Mouse (Mus musculus): ENCODE data around the gene Ptprm. TPM values are rescaled to one million over a fixed set of nuclear protein-coding genes. Genes with fewer than 3 reads are reported as not detected.

Ptprm gene
- total and polyA plus RNA-seq, 3 experiments = not detected

GRCm38 (mm10) chr17:67274531-67275094 lies 79.6 kb downstream of the Ptprm start:
- TF ChIP-seq MAFK (IDR thresholded peaks at IDR 0.05; ENCODE audit: borderline replicate concordance, low read depth, low read length) (no peak), MXI1 (IDR thresholded peaks at IDR 0.05; ENCODE audit: low read depth, low read length) (no peak), CHD1 (IDR thresholded peaks at IDR 0.05; ENCODE audit: low read depth, low read length) (no peak), ZKSCAN1 (IDR thresholded peaks at IDR 0.05; ENCODE audit: low read depth, low read length) (no peak), GABPA (IDR thresholded peaks at IDR 0.05; ENCODE audit: low read depth, low read length) (no peak), BHLHE40 (IDR thresholded peaks at IDR 0.05; ENCODE audit: borderline replicate concordance, low read depth, low read length) (no peak), TAL1 (IDR thresholded peaks at IDR 0.05; ENCODE audit: low read length) (no peak), KAT2A (conservative IDR thresholded peaks at IDR 0.05; ENCODE audit: low read depth, low read length) (no peak), UBTF (IDR thresholded peaks at IDR 0.05; ENCODE audit: borderline replicate concordance, insufficient read depth, low read depth, low read length) (no peak), POLR2AphosphoS5 (IDR thresholded peaks at IDR 0.05; ENCODE audit: borderline replicate concordance, low read depth, low read length) (no peak), POLR2A (IDR thresholded peaks at IDR 0.05; ENCODE audit: control insufficient read depth in 1 of 2, insufficient read depth in 1 of 2, low read depth in 1 of 2, low read length in 2 of 2, poor library complexity in 1 of 2) (no peak), MYB (IDR thresholded peaks at IDR 0.05; ENCODE audit: low read depth, low read length) (no peak)
- no peak overlapping the region for H3K4me3 ChIP-seq (ENCODE audit: control insufficient read depth in 1 of 2, insufficient read depth in 1 of 2, low read depth in 2 of 2, low read length in 2 of 2)
- DNase-seq (ENCODE audit: low read depth, low spot score) = no peak
- no peaks in the 10 kb centered on the region for H3K79me2 ChIP-seq (ENCODE audit: control insufficient read depth, insufficient read depth, low read length, poor library complexity)
- no peaks in the 10 kb centered on the region for H3K27me3 ChIP-seq (ENCODE audit: control insufficient read depth in 1 of 2, insufficient read depth in 2 of 2, low read length in 2 of 2)
- no peaks in the 10 kb centered on the region for H3K4me1 ChIP-seq (ENCODE audit: control insufficient read depth in 1 of 2, insufficient read depth in 2 of 2, low read length in 2 of 2)
- no peaks in the 10 kb centered on the region for H3K36me3 ChIP-seq (ENCODE audit: control insufficient read depth in 1 of 2, insufficient read depth in 2 of 2, low read length in 2 of 2)
- H3K9ac ChIP-seq (ENCODE audit: control insufficient read depth, low read depth, low read length, poor library complexity, severe bottlenecking) = no peak overlapping the region
- H3K9me3 ChIP-seq (replicated peaks; ENCODE audit: insufficient read depth, low read length) = no peaks in the 10 kb centered on the region
- H3K27ac ChIP-seq (ENCODE audit: control insufficient read depth, low read depth, low read length) = no peak overlapping the region

DNA sequence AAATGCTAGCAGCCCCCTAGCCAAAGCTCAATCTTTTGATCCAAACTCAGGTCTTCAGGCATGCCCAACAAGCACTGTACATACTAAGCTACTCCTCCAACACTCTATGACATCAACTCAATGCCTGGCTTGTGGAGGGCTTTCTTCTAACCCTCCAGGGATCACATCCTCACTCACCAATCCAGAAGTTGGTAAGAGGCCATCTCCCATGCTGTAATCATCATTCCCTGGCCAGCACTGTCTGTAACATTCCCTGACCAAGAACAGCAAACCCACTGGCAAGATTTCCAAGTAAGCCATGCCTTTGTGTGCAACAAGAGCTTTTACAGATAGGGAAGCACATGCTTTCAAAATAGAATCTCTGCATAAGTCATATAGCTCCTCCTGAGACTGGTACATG lies 81.3 kb downstream of the Ptprm start:
- Histone ChIP-seq H3K9me3 (replicated peaks; ENCODE audit: insufficient read depth, low read length) (no peaks in the 10 kb centered on the region), H3K27me3 (ENCODE audit: control insufficient read depth in 1 of 2, insufficient read depth in 2 of 2, low read length in 2 of 2) (no peaks in the 10 kb centered on the region), H3K4me3 (ENCODE audit: control insufficient read depth in 1 of 2, insufficient read depth in 1 of 2, low read depth in 2 of 2, low read length in 2 of 2) (no peak overlapping the region)

More for the DNA sequence above, 81.3 kb downstream of the Ptprm start:
- DNase-seq (ENCODE audit: low read depth, low spot score) = no peak
- Histone ChIP-seq H3K27ac (ENCODE audit: control insufficient read depth, low read depth, low read length) (no peak overlapping the region), H3K4me1 (ENCODE audit: control insufficient read depth in 1 of 2, insufficient read depth in 2 of 2, low read length in 2 of 2) (no peaks in the 10 kb centered on the region), H3K9ac (ENCODE audit: control insufficient read depth, low read depth, low read length, poor library complexity, severe bottlenecking) (no peak overlapping the region), H3K36me3 (ENCODE audit: control insufficient read depth in 1 of 2, insufficient read depth in 2 of 2, low read length in 2 of 2) (no peaks in the 10 kb centered on the region), H3K79me2 (ENCODE audit: control insufficient read depth, insufficient read depth, low read length, poor library complexity) (no peaks in the 10 kb centered on the region)
- TF ChIP-seq POLR2AphosphoS2 (IDR thresholded peaks at IDR 0.05; ENCODE audit: low read length) (no peak), SIN3A (IDR thresholded peaks at IDR 0.05; ENCODE audit: low read length) (no peak), TAL1 (IDR thresholded peaks at IDR 0.05; ENCODE audit: low read length) (no peak), MAZ (IDR thresholded peaks at IDR 0.05; ENCODE audit: low read depth, low read length) (no peak), RCOR1 (IDR thresholded peaks at IDR 0.05; ENCODE audit: low read depth, low read length) (no peak), USF1 (IDR thresholded peaks at IDR 0.05; ENCODE audit: low read depth, low read length) (no peak), ZKSCAN1 (IDR thresholded peaks at IDR 0.05; ENCODE audit: low read depth, low read length) (no peak), CHD2 (IDR thresholded peaks at IDR 0.05; ENCODE audit: low read length) (no peak), POLR2A (IDR thresholded peaks at IDR 0.05; ENCODE audit: control insufficient read depth in 1 of 2, insufficient read depth in 1 of 2, low read depth in 1 of 2, low read length in 2 of 2, poor library complexity in 1 of 2) (no peak), E2F4 (IDR thresholded peaks at IDR 0.05; ENCODE audit: borderline replicate concordance, low read depth, low read length) (no peak), ELF1 (IDR thresholded peaks at IDR 0.05; ENCODE audit: low read depth, low read length) (no peak)
